Mouse (Mus musculus) cerebral cortex, adult 2 months (tissue): ENCODE results near the gene Gm2a.

Experiments
- WGBS: fragments of 180-500 bp; shearing (Covaris S2); methylation state at CpG from one replicate; pipeline ENCODE4 v1.1.7; 2018; 5-methylcytosine and 5-hydroxymethylcytosine counted together

The Gm2a gene

DNA sequence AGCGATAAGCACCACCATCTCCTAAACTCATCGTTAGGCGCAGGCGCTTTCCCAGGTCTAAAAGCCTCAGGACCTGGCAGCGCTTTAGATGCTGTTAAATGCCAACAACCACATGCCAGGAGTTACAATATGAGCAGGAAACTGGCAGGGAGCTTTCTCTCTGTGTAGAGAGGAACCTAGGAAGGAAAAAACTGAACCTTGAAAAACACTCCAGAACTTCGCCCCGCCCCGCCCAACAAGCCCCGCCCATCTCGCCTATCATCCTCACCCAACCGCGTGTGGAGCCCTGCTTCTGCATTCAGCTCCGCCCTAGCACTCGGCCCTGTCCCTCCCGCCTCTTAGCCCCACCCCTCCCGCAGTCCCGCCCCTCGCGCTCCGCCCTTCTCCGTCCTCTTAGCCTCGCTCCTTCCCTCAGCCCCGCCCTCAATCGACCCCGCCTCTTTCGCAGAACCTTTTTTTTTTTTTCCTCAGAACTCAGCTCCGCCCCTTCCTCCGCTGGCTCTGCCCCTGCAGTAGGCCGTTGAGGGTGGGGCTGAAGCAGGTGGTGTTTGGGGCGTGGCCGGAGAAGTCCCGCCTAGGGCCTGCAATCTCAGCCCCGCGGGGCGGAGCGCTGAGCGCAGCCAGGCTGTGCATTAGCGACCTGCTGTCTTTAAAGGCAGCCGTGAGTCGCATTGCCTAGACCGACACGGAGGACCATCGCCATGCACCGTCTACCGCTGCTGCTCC is at the start of gene Gm2a:
Gm2a (plus strand) TSS at position 653 of the 726 bp plus-strand sequence.
- WGBS: 1% methylated on average over 44 of the region's 45 CpGs

DNA sequence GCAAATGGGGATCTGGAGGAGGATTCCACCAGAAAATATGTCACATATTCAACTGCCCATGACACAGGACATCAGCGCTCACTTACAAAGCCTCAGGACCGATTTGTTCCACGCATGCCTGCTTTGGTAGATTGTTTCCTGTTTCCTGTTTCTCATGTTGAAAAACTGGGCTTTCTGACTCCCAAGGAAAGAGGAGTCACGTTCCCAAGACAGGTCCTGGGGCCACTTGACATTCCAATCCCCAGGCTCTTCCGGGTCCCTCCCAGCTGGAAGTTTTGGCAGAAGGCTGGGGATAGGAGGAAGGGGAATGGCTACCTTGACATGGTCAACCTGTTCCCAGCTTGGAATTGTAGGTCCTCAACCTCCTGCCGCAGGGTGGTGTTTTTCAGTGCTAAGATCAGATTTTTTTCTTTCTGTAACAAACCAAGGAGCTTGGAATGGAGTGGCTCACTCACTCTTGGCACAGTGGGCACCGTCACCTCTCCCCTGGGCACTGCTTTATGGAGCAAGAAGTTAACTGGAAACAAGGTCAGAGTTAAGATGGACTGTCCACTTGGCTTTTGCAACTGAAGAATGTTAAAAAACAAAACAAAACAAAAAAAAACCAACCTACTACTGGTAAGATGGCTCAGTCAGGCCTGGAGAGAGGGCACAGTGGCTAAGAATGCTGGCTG is 46.9 kb upstream of the Gm2a start:
- 83% methylated on average over 7 of the region's 7 CpGs for WGBS

DNA sequence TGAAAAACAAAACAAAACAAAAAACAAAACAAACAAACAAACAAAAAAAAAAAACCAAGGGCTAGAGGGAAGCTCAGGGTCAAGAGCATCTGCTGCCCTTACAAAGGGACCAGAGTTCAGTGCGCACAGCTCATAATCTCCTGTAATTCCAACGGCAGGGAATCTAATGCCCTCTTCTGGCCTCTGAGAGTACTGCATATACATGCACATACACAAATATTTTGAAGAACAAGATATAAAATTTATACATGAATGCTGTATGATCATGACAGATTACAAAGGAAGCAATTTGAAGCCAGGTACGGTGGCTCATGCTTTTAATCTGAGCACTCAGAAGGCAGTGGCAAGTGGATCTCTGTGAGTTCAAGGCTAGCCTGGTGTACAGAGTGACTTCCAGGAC is 40.4 kb upstream of the Gm2a start:
- 82% methylated on average over 3 of the region's 3 CpGs for WGBS

DNA sequence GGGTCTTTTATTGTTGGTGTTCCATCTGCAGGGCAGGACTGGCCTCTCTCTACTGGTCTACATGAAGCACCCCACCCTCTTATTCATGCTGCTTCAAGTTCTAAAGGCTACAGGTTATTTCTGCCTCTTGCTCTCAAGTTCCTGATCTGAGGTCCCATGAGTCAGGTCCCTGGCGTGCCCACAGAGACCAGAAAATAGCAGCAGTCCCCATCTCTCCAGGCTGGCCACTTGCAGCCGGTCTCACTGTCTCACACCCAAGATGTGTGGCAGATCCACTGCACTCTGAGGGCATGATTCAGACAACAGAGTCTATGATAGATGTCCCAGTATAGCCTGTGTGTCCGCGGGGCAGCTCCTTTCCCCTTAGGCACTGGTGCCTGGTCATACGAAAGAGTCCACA is 37.1 kb upstream of the Gm2a start:
- 93% methylated on average over 5 of the region's 5 CpGs for WGBS

DNA sequence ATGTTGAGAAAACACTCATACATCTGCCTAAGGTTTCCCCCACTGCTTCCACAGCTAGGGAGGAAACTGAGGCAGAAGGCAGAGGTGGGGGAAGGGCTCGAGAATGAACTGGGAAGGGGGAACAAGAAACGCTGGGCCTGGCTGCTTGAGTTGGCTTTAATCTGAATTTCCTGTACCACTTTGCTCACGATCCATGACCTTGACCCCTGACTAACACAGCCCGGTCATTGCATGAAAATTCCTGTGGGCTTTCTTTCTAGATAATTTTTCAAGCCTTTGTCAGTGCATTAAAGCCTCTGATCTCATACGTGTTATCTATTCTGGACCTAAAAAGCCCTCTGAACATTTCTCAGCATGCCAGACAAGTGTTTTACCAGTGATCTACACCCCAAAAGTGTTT is 35.1 kb upstream of the Gm2a start:
- 81% methylated on average over 5 of the region's 5 CpGs for WGBS

DNA sequence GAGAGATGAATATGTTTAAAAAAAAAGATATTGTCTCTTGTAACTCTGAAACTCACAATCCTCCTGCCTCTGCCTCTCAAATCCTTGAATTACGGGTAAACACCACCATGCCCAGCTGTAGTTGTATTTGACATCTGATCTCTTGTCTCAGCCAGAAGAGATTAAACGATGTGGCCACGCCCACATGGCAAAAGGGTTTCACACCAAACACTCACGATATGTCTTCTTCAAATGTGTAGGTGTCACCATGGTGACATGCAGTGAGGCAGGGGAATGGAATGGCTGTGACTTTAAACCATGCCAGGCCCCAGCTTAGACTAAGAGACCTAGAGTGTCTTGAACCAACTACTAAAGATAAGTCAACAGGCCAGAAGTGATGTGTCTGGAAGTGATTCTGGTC is 31.0 kb upstream of the Gm2a start:
- 59% methylated on average over 4 of the region's 4 CpGs for WGBS

DNA sequence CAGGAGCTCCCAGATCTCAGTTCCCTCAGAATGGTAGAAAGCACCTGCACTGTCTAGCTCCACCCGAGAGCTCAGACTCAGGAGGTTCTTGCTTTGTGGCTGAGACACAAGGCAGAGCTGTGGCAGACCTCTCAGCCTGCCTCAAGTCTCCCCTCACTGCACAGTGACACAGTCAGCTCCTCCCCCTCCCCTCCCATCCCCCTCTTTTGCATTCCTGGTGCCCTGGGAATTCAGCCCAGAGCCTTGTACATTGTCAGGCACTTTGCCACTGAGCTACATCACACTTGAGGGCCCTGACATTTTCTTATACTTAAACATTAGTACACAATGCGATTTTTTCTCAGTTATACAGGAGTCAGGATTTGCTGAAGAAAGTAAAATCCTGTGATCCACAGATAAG is 28.9 kb upstream of the Gm2a start:
- WGBS: 65% methylated on average over 2 of the region's 2 CpGs

DNA sequence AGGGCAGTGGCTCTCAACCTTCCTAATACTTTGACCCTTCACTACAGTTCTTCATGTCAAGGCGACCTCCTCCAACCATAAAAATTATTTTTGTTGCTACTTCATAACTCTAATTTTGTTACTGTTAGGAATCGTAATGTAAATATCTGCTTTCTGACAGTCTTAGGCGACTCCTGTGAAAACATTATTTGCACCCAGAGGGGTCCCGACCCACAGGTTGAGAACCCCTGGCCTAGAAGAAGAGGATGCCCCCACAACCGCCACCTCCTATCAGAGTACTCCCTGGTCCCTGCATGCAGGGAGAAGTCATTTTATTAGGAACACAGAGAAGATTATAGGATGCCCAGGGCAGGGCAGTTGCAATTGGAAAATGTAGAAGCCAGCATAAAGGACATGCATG is 26.6 kb upstream of the Gm2a start:
- 95% methylated on average over 5 of the region's 5 CpGs for WGBS

DNA sequence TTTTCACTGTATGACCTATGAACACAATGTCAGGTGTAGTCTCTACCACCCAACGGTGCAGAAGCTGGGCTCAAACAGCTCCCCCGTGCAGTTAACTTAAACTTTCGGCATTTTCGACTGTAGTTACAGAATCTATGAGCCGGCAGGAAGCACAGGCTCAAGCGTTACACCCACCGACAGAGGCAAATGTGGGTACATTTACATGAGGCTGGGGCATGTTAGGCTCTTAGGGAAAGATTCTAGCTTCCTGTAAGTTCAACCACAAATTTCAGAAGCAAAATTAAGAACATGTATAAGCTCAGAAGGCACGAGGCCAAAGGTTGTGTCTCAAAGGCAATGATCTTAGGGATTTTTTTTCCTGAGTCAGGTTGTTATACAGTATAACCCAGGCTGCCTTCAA is 25.4 kb upstream of the Gm2a start:
- 94% methylated on average over 8 of the region's 8 CpGs for WGBS

DNA sequence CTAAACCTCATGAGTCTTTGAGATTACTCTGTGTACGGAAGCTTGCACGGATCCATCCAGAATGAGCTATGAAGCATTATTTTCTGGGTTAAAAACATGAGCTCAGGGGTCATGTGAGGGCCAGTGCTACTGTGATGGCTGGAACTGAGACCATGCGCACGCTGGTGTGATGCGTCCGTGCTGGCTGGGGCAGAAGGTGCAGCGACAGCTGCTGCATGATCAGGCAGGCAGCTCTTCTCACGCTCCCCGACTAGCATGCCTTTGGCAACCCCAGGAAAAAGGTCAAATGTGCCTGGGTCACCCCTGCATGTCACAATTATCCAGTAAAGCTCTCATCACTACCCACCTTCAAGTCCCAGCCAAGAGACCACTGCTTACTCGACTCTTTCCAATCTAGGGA is 24.7 kb upstream of the Gm2a start:
- 91% methylated on average over 10 of the region's 10 CpGs for WGBS

DNA sequence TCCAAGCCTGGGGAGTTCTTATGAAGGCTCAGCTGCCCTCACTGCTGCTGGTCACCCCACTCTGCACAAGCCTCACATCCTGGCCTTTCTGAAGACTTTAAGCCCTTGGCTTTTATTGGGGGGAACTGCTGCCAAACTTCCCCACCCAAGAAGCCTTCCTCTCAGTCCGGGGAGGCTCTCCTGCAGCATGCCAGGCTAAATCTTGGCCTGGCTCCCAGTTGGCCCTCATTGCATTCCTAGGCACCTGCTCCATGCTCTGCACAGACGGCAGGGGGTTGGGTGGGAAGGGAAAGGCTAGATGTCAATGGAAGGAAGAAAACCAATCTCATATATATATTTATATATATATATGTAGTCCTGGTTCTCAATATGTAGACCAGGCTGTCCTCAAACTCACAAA is 22.3 kb upstream of the Gm2a start:
- WGBS: 35% methylated on average over 2 of the region's 2 CpGs

DNA sequence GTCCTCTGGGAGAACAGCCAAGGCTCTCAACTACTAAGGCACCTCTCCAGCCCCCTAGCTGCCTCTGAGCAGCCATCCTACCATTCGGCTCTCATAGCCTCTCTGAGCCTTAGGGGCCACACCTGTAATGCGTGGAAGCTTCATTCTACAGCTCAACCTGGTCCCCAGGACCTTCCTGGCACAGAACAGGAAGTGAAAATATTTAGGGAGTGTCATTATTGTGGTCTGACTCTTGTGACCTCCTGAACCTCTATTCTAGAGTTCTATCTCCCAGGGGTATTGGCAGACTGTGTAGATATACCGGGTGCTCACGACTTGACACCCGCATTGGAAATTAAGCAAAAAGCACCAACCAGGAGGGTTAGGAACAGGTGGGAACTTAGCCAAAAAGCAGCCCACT is 21.7 kb upstream of the Gm2a start:
- 91% methylated on average over 5 of the region's 5 CpGs for WGBS

DNA sequence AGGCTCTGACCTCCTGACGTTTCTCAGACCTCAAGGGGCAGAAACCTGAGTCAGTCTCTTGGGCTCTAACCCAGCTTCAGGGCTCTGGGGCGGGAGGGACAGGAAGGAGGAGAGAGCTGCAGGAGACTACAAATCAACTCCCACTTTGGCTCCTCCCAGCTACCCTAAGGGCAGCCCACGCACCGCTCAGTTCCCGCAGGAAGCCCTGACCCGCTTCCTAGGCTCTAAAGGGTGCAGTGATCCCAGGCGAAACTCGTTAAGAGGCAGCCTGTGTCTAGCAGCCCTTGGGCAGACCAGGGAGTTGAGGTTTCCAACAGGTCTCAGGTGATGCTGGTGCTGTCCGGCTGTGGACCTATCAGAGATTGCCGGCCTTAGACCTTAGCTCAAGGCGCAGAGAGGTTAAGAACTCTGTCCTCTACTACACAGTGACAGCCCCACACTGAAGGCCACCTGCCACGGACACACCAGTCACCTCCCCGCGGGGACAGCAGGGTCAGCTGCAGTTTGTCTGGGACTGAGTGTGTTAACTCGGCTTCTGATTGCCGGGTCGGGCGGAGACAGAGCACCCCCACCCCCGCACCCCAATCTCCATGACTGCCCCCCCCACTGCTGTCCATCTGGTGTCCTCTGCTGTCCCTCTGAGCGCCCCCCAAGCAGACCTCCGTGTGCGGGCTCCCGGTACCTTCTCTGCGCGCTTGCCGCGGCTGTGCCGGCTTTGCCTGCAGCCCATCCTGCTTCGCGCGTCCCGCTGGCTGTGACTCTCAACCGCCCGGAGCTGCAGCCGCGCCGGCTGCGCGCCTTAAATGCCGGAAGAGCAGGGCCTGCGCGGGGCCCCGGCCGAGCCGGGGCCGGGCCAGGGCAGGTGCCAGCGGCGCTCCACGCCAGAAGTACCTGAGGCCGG is 20.3 kb upstream of the Gm2a start, which contains the start of gene Ccdc69:
Ccdc69 (minus strand) TSS at position 801 of the 901 bp plus-strand sequence.
- 4% methylated on average over 50 of the region's 50 CpGs for WGBS

DNA sequence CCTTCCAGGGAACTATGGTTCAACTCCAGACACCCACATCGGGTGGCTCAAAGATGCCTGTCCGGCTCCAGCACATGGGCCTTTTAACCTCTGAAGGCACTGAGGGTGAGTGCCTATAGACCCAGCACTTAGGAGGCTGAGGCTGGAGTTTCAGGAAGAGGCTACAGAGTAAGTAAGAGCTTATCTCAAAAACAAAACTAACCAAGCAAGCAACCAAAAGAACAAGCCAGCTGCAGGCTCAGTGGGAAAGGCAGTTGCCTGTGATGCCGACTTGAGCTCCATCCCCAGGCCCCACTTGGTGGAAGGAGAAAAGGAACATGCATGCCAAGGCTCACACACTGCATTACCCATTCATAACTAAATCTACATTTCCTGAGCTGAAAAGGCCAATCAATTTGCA is 19.4 kb upstream of the Gm2a start:
- WGBS: 86% methylated on average over 3 of the region's 3 CpGs

DNA sequence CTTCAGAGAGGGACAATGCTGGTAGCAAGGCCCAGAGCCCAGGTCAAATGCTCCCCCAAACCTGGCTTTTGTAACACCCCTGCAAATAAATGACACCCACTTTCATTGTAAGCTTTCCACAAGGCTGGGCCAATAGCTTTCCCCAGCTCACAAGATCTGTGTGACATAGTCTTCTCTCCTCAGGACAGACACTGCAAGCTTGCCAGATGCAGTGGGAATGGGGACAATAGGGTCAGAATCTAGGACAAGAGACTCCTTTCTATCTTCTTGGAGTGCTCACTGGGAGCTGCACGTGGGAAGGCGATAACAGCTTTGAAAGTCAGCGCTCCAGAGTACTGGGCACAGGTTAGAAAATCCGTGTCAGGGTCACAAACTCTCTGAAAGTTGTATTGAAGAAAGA is 18.7 kb upstream of the Gm2a start:
- WGBS: 72% methylated on average over 4 of the region's 4 CpGs

DNA sequence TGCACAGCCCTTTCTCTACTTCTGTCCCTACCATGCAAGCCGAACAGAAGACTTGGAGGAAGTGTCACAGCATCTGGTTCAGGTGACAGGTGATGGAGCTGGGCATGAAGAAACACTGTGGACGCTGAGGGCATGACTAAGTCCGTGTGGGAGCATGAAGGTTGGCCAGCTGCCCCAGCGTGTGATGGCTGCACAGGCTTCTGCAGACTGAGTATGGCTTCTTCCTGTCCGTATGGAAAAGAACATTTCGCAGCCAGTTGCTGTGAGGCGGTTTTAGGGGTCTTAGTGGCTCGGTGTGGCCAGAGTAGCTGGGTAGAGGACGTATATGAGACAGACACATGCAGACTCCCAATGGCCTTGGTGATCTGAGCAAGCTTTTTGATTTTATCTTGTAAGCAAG is 16.7 kb upstream of the Gm2a start:
- WGBS: 85% methylated on average over 9 of the region's 9 CpGs

DNA sequence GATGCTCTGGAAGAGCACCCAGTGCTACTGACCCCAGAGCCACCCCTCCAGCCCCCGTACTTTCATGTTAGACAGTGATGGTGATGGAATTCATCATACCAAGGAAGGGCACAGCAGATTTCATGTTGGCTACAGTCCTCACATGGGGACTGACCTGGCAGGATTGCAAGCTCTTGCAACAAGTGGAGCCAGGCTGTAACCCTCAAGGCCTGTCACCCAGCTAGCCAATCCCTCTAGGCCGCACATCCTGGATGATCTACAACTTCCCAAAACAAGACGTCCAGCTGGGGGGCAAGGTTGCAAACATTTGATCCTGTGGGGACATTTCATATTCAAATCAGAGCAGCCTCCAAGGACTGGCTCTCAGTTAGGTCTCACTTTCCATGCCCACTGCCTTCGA is 13.3 kb upstream of the Gm2a start:
- WGBS: 81% methylated on average over 4 of the region's 4 CpGs

DNA sequence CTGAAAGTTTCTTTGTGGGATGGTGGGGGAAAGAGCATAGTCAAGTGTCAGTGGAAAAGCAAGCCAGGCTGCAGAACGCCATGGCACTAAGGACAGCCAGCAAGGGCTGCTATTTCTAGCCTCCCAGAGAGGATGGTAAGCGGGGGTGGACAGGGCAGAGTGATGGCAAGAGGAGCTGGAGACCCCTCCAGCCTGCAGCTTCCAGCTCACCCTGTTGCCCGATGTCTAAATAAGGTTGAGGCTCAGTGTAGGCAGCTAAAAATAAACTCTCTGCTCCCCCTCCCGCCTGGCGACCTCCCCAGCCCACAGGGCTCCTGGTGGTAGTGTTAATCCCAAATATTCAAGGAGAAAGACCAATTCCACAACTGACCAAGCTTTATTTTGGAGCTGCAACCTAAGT is 12.5 kb upstream of the Gm2a start:
- 64% methylated on average over 5 of the region's 5 CpGs for WGBS

DNA sequence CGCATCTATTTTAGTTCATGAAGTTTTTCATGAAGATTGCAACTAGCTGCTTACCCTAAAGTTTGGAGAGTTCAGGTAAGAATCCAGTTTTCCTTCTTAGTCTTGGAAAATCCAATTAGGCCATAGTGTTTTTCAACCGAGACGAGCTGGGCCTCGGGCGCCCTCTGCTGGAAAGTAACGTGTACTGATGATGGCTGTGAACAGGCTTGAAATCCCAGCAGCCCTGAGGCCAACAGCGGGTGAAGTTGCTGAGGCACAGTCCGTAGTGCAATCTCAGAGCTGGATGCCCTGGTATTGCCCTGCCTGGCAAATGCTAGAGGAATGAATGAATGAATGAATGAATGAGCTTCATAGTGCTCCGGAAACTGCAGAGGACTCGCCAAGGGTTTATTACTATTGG is 10.9 kb upstream of the Gm2a start:
- 10% methylated on average over 10 of the region's 10 CpGs for WGBS

DNA sequence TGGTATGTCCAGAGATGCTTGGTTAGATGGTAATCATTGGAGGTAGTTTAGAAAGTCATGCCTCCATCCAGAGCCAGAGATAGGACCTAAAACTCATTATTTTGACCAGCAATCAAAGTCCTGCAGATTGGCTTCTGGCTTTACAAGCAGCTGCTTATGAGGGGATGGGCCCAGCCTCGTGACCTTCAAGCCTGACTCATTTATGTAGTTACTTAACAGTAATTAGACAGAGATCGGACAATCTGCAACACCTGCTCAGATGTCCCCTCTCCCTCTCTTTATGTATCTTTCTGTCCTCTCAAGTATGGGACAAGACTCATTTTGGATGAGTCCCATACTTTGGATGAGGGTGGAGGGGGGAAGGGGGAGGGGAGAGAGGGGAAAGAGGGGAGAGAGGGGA is 8.0 kb upstream of the Gm2a start:
- WGBS: 96% methylated on average over 2 of the region's 2 CpGs

DNA sequence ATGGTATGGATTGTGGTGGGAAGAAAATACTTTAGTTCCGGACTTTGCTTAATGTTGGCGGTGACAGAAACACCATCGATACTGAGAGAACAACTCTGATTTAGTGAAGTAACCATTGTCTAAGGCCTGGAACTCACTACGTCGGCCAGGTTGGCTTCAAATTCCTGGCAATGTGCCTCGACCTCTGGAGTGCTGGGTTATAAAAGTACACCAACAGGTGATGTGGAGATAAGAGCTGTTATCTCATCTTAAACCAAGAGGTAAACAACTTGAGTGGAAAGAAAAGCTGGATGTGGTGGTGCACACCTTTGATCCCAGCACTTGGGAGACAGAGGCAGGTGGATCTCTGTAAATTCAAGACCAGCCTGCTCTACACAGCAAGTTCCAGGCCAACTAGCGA is 4.8 kb upstream of the Gm2a start:
- 95% methylated on average over 7 of the region's 7 CpGs for WGBS

DNA sequence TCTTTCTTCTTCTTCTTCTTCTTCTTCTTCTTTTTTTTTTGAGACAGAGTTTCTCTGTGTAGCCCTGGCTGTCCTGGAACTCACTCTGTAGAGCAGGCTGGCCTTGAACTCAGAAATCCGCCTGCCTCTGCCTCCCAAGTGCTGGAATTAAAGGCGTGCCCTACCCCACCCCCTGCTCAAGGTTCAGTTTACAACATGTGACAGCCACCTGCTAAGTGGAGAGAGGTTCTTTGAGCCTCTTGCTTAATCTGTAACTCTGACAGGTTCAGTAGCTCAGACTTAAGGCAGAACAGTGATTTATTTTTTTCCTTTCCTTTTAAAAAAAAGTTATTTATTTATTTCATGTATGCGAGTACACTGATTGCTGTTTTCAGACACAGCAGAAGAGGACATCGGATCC is 1.6 kb upstream of the Gm2a start:
- 90% methylated on average over 4 of the region's 4 CpGs for WGBS
